Mouse (Mus musculus): ENCODE data around the gene Bnip3. TPM values are rescaled to one million over a fixed set of nuclear protein-coding genes. Genes with fewer than 3 reads are reported as not detected.
A peak's percentile ranks its signal among the peaks of the same experiment; 100 is the strongest.

The Bnip3 gene
- polyA plus RNA-seq, 1 experiment from 2014 or later = 138 TPM

GRCm38 (mm10) chr7:138854201-138854600 lies 55.1 kb downstream of the Bnip3 start:
- Histone ChIP-seq H3K9ac (no peak overlapping the region), H3K27me3 (no peaks in the 10 kb centered on the region), H3K9me3 (no peaks in the 10 kb centered on the region), H3K4me3 (no peak overlapping the region), H3K4me2 (no peak overlapping the region), H3K36me3 (peaks cover 35% of the 10 kb centered on the region), H3K27ac (no peak overlapping the region), H3K4me1 (0 out of 2 replicates have a peak, but pooled peaks cover 3% of the 10 kb centered on the region)
- ATAC-seq (ENCODE audit: insufficient number of reproducible peaks, low FRiP score, low TSS enrichment, low read depth) = no peak
- 85% methylated on average over 2 of the region's 2 CpGs for WGBS

- WGBS = 94% methylated on average over 4 of the region's 4 CpGs
- H3K4me3 ChIP-seq = no peak overlapping the region
- H3K27me3 ChIP-seq = no peaks in the 10 kb centered on the region
- no peak overlapping the region for H3K4me2 ChIP-seq
- no peak overlapping the region for H3K9ac ChIP-seq
- peaks cover 35% of the 10 kb centered on the region for H3K36me3 ChIP-seq
- no peak overlapping the region for H3K27ac ChIP-seq
- no peaks in the 10 kb centered on the region for H3K9me3 ChIP-seq
- H3K4me1 ChIP-seq = peaks cover 4% of the 10 kb centered on the region; the same call in 1 of the 2 replicates
- no peak for ATAC-seq (ENCODE audit: insufficient number of reproducible peaks, low FRiP score, low TSS enrichment, low read depth)
Measured at GRCm38 (mm10) chr7:138853417-138854031, 55.8 kb downstream of the Bnip3 start.

- Histone ChIP-seq H3K36me3 (peaks cover 31% of the 10 kb centered on the region), H3K4me2 (no peak overlapping the region), H3K27me3 (no peaks in the 10 kb centered on the region), H3K4me1 (peaks cover 14% of the 10 kb centered on the region), H3K27ac (no peak overlapping the region), H3K4me3 (no peak overlapping the region), H3K9ac (no peak overlapping the region), H3K9me3 (no peaks in the 10 kb centered on the region)
- ATAC-seq (ENCODE audit: insufficient number of reproducible peaks, low FRiP score, low TSS enrichment, low read depth) = no peak
Measured at GRCm38 (mm10) chr7:138850083-138850482, 59.2 kb downstream of the Bnip3 start.

- Histone ChIP-seq H3K9ac (no peak overlapping the region), H3K4me1 (peaks cover 31% of the 10 kb centered on the region), H3K9me3 (no peaks in the 10 kb centered on the region), H3K27me3 (no peaks in the 10 kb centered on the region), H3K4me3 (0 out of 2 replicates have a peak overlapping the region, but pooled peaks have one; percentile 89), H3K27ac (no peak overlapping the region), H3K36me3 (peaks cover 23% of the 10 kb centered on the region), H3K4me2 (peak overlapping the region; percentile 64; the same call in 1 of the 2 replicates)
- ATAC-seq (ENCODE audit: insufficient number of reproducible peaks, low FRiP score, low TSS enrichment, low read depth) = no peak
- WGBS = 62% methylated on average over 7 of the region's 7 CpGs
Measured at GRCm38 (mm10) chr7:138848028-138848920, 61.0 kb downstream of the Bnip3 start.

GRCm38 (mm10) chr7:138847316-138848027 lies 61.8 kb downstream of the Bnip3 start:
- Histone ChIP-seq H3K36me3 (peaks cover 15% of the 10 kb centered on the region), H3K27ac (peak overlapping the region; percentile 96; the same call in 1 of the 2 replicates), H3K9me3 (no peaks in the 10 kb centered on the region), H3K9ac (peak overlapping the region; percentile 97), H3K4me2 (peak overlapping the region; percentile 64), H3K27me3 (no peaks in the 10 kb centered on the region), H3K4me1 (peaks cover 31% of the 10 kb centered on the region), H3K4me3 (peak overlapping the region; percentile 89)
- ATAC-seq (ENCODE audit: insufficient number of reproducible peaks, low FRiP score, low TSS enrichment, low read depth) = no peak
- 44% methylated on average over 13 of the region's 13 CpGs for WGBS

- Histone ChIP-seq H3K27ac (peak overlapping the region; percentile 96), H3K4me3 (peak overlapping the region; percentile 89), H3K9ac (peak overlapping the region; percentile 97), H3K27me3 (no peaks in the 10 kb centered on the region), H3K4me2 (peak overlapping the region; percentile 64), H3K4me1 (peaks cover 31% of the 10 kb centered on the region), H3K9me3 (no peaks in the 10 kb centered on the region), H3K36me3 (peaks cover 6% of the 10 kb centered on the region)
- ATAC-seq (ENCODE audit: insufficient number of reproducible peaks, low FRiP score, low TSS enrichment, low read depth) = peak; percentile 81
- WGBS = under 1% methylated on average over 52 of the region's 61 CpGs
Measured at GRCm38 (mm10) chr7:138846502-138846991, 62.8 kb downstream of the Bnip3 start.

GRCm38 (mm10) chr7:138845544-138846391 lies 63.6 kb downstream of the Bnip3 start, which contains the start of the genes Ppp2r2d and Mapk1ip1:
Gene Ppp2r2d (plus strand): TSS chr7:138846079.
Gene Mapk1ip1 (minus strand): TSS chr7:138846273.
- peaks cover 6% of the 10 kb centered on the region; the same call in 1 of the 2 replicates for H3K36me3 ChIP-seq
- peak within 1 kb of the TSS; percentile 96 for H3K27ac ChIP-seq
- peak; percentile 92 for ATAC-seq (ENCODE audit: insufficient number of reproducible peaks, low FRiP score, low TSS enrichment, low read depth)
- H3K27me3 ChIP-seq = no peaks in the 10 kb centered on the region
- no peaks in the 10 kb centered on the region for H3K9me3 ChIP-seq
- peak within 1 kb of the TSS; percentile 64 for H3K4me2 ChIP-seq
- H3K4me1 ChIP-seq = peaks cover 31% of the 10 kb centered on the region
- H3K4me3 ChIP-seq = peak within 1 kb of the TSS; percentile 89
- under 1% methylated on average over 49 of the region's 51 CpGs for WGBS
- H3K9ac ChIP-seq = peak within 1 kb of the TSS; percentile 97

GRCm38 (mm10) chr7:138845111-138845510 lies 64.2 kb downstream of the Bnip3 start:
- 25% methylated on average over 8 of the region's 8 CpGs for WGBS
- Histone ChIP-seq H3K9ac (0 out of 2 replicates have a peak overlapping the region, but pooled peaks have one; percentile 7), H3K4me2 (peak overlapping the region; percentile 64), H3K27ac (peak overlapping the region; percentile 33; the same call in 1 of the 2 replicates), H3K4me3 (peak overlapping the region; percentile 89), H3K9me3 (no peaks in the 10 kb centered on the region), H3K4me1 (peaks cover 35% of the 10 kb centered on the region), H3K27me3 (no peaks in the 10 kb centered on the region), H3K36me3 (0 out of 2 replicates have a peak, but pooled peaks cover under 1% of the 10 kb centered on the region)
- no peak for ATAC-seq (ENCODE audit: insufficient number of reproducible peaks, low FRiP score, low TSS enrichment, low read depth)

- ATAC-seq (ENCODE audit: insufficient number of reproducible peaks, low FRiP score, low TSS enrichment, low read depth) = no peak
- Histone ChIP-seq H3K27ac (no peak overlapping the region), H3K9ac (no peak overlapping the region), H3K27me3 (no peaks in the 10 kb centered on the region), H3K9me3 (no peaks in the 10 kb centered on the region), H3K4me2 (no peak overlapping the region), H3K4me1 (peaks cover 34% of the 10 kb centered on the region), H3K36me3 (no peaks in the 10 kb centered on the region), H3K4me3 (no peak overlapping the region)
- 88% methylated on average over 4 of the region's 4 CpGs for WGBS
Measured at GRCm38 (mm10) chr7:138843421-138843820, 65.9 kb downstream of the Bnip3 start.

GRCm38 (mm10) chr7:138841436-138842151 lies 67.7 kb downstream of the Bnip3 start:
- 69% methylated on average over 3 of the region's 3 CpGs for WGBS
- no peak overlapping the region for H3K4me2 ChIP-seq

More at GRCm38 (mm10) chr7:138841436-138842151, 67.7 kb downstream of the Bnip3 start:
- no peaks in the 10 kb centered on the region for H3K27me3 ChIP-seq
- no peak overlapping the region for H3K27ac ChIP-seq
- H3K36me3 ChIP-seq = peaks cover 1% of the 10 kb centered on the region; the same call in 1 of the 2 replicates
- ATAC-seq (ENCODE audit: insufficient number of reproducible peaks, low FRiP score, low TSS enrichment, low read depth) = no peak
- H3K9me3 ChIP-seq = no peaks in the 10 kb centered on the region
- no peak overlapping the region for H3K9ac ChIP-seq
- H3K4me1 ChIP-seq = peaks cover 25% of the 10 kb centered on the region
- no peak overlapping the region for H3K4me3 ChIP-seq

Data from limb, embryonic 15.5 days (tissue).